Mouse (Mus musculus) kidney, postnatal 25 days (tissue): ENCODE data around the gene Thoc5.

Experiments used
- DNase-seq, 2 experiments: peaks; one replicate each; pipeline ENCODE4 v3.0.0; 2021; ENCODE audit warnings: mixed read lengths in 2 of 2

Thoc5 gene

DNA sequence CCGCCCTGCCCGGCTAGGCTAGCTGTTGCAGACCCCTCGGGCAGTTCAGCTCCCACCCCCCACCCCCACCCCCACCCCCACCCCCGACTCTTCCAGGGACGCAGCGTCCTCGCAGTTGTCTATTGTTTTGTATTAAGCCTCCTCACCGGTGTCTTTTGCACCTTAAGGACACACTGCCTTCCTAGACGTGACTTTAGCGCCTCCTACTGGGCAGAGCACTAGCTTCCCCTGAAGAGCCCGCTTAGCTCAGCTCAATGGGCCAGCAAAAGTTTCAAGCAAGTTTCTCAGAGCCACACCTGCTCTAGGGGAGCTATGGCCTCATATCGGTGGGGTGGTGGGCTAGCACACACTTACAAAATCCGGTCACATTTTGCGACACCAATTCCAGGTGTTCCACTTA, 80.5 kb downstream of the Thoc5 start:
- peak; percentile 82 to 90 for DNase-seq
